Mouse (Mus musculus): ENCODE measurements around the gene Ppp2r5a. TPM values are rescaled to one million over a fixed set of nuclear protein-coding genes. Genes with fewer than 3 reads are reported as not detected.

The Ppp2r5a gene
- polyA plus RNA-seq, 1 experiment from 2014 or later, result 12.6 TPM

DNA sequence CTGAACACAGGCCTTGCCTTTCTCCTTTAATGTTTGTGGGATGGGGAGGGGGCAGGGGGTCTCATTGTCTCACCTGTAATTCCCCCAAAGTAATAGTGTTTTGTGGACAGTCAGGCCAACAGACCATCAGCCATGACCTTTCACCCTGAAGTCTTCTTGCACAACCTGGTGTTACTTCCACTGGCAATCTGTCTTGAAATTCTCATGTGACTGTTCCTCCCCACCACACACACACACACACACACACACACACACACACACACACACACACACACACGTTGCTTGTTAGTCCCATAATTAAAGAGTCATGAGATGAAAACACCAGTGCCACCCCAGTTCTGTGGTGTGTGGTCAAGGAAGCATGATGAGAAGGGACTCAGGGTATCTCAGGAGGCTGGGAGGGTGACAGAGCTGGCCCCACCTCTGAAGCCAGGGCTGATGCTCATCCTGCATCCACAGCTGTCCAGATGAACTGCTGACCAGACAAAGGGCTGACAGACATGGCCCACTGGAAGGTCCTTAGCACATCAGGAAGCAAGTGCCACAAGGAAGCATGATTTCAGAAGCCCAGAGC lies 18.4 kb upstream of the Ppp2r5a start:
- Histone ChIP-seq H3K4me2 (replicated peaks) (no peak overlapping the region), H3K27ac (no peak overlapping the region), H3K27me3 (ENCODE audit: control insufficient read depth, insufficient read depth, low read length) (no peaks in the 10 kb centered on the region), H3K36me3 (replicated peaks; ENCODE audit: control insufficient read depth, insufficient read depth) (no peaks in the 10 kb centered on the region), H3K4me3 (replicated peaks; ENCODE audit: low read length) (no peak overlapping the region), H3K9ac (no peak overlapping the region), H3K9me3 (ENCODE audit: control insufficient read depth, low read length) (no peaks in the 10 kb centered on the region), H3K4me1 (replicated peaks; ENCODE audit: control insufficient read depth, insufficient read depth, low read length) (no peaks in the 10 kb centered on the region)
- 57% methylated on average over 1 of the region's 1 CpGs for WGBS
- DNase-seq (ENCODE audit: low spot score), result no peak
- ATAC-seq (ENCODE audit: low FRiP score), result no peak

DNA sequence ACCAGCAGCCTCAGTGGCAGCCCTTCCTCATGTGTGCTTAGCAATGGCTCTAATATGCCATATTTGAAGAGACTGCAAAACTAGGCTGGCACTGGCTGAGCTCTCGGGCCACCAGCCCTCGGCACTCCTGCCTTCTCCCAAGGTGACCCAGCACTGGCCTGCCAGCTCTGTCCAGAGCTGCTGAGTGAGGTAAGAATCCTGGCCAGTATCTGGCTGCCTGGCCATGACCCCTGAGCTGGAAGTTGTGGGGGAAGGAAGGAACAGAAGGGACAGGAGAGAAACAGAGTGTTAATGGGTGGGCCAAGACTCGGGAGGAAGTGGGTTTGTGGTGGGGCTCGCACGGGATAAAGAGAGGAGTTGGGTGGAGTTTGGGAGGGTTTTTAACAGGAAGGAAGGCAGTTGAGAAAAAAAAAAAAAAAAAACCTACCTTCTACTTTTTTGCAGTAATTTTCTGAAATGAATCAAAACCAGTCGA lies 17.9 kb upstream of the Ppp2r5a start:
- Histone ChIP-seq H3K9me3 (ENCODE audit: control insufficient read depth, low read length) (no peaks in the 10 kb centered on the region), H3K27me3 (ENCODE audit: control insufficient read depth, insufficient read depth, low read length) (no peaks in the 10 kb centered on the region), H3K4me1 (replicated peaks; ENCODE audit: control insufficient read depth, insufficient read depth, low read length) (no peaks in the 10 kb centered on the region), H3K4me2 (replicated peaks) (no peak overlapping the region), H3K27ac (no peak overlapping the region), H3K9ac (no peak overlapping the region), H3K4me3 (replicated peaks; ENCODE audit: low read length) (no peak overlapping the region), H3K36me3 (replicated peaks; ENCODE audit: control insufficient read depth, insufficient read depth) (no peaks in the 10 kb centered on the region)
- ATAC-seq (ENCODE audit: low FRiP score) (no peak), DNase-seq (ENCODE audit: low spot score) (no peak)
- 62% methylated on average over 6 of the region's 6 CpGs for WGBS

DNA sequence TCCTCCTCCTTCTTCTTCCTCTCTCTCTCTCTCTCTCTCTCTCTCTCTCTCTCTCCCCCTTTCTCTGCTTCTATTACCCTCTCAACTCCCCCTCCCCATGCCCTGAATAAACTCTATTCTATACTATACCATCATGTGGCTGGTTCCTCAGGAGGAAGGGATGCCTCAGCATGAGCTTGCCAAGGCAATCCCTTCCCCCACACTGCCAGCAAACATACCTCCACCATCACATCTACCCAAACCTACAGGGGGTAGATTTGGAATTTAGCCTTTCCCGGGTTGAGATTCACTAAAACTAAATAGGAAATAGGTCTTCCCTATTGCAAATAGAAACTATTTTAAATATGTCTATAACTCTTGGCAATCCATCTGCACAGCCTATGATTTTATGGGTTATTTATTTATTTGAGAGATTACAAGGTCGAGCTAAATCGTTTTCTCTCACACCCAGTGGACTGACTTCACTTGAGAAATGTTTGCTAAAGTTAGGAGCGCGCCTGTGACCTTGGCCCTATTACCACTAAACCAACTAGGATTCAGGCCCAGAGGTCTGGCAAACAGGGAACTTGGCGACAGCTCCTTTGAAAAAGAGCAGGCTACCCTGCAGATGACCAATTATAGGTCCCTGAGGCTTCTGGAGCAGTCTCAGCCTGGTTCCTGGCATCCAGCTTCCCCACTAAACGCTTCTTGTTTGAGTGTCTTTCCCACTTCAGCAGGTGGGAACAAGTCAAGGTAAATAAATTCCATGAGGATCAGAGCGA lies 17.1 kb upstream of the Ppp2r5a start:
- no peak overlapping the region for H3K4me3 ChIP-seq (replicated peaks; ENCODE audit: low read length)
- H3K27me3 ChIP-seq (ENCODE audit: control insufficient read depth, insufficient read depth, low read length), result no peaks in the 10 kb centered on the region
- WGBS, result 48% methylated on average over 8 of the region's 8 CpGs
- H3K27ac ChIP-seq, result no peak overlapping the region
- H3K9me3 ChIP-seq (ENCODE audit: control insufficient read depth, low read length), result no peaks in the 10 kb centered on the region
- H3K4me1 ChIP-seq (replicated peaks; ENCODE audit: control insufficient read depth, insufficient read depth, low read length), result no peaks in the 10 kb centered on the region
- DNase-seq (ENCODE audit: low spot score) (no peak), ATAC-seq (ENCODE audit: low FRiP score) (no peak)
- H3K36me3 ChIP-seq (replicated peaks; ENCODE audit: control insufficient read depth, insufficient read depth), result no peaks in the 10 kb centered on the region
- no peak overlapping the region for H3K9ac ChIP-seq
- H3K4me2 ChIP-seq (replicated peaks), result no peak overlapping the region

DNA sequence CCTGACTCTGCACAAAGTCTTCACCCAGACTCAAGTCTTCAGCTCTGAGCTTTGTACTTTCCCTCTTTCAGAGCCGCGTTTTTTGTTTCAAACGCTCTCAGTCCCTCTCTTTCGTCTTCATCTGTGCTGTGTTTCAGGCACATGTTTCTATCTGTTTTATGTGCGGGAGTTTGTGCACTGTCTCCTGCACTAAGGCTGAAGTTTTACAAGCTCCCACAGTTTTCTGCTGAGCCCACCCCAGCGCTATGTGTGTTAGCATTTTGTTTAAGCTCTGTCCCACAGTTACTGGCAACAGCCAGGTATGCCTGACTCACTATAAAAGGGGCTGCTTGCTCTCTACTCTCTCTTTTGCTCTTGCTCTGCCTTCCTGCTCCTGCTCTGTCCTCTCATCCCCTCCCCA lies 16.3 kb upstream of the Ppp2r5a start:
- DNase-seq (ENCODE audit: low spot score), result no peak
- H3K27me3 ChIP-seq (ENCODE audit: control insufficient read depth, insufficient read depth, low read length), result no peaks in the 10 kb centered on the region
- H3K4me3 ChIP-seq (replicated peaks; ENCODE audit: low read length), result no peak overlapping the region
- no peak for ATAC-seq (ENCODE audit: low FRiP score)
- H3K36me3 ChIP-seq (replicated peaks; ENCODE audit: control insufficient read depth, insufficient read depth), result no peaks in the 10 kb centered on the region
- no peaks in the 10 kb centered on the region for H3K9me3 ChIP-seq (ENCODE audit: control insufficient read depth, low read length)
- no peaks in the 10 kb centered on the region for H3K4me1 ChIP-seq (replicated peaks; ENCODE audit: control insufficient read depth, insufficient read depth, low read length)
- H3K4me2 ChIP-seq (replicated peaks), result no peak overlapping the region
- H3K27ac ChIP-seq, result no peak overlapping the region
- H3K9ac ChIP-seq, result no peak overlapping the region
- WGBS, result 64% methylated on average over 6 of the region's 6 CpGs

DNA sequence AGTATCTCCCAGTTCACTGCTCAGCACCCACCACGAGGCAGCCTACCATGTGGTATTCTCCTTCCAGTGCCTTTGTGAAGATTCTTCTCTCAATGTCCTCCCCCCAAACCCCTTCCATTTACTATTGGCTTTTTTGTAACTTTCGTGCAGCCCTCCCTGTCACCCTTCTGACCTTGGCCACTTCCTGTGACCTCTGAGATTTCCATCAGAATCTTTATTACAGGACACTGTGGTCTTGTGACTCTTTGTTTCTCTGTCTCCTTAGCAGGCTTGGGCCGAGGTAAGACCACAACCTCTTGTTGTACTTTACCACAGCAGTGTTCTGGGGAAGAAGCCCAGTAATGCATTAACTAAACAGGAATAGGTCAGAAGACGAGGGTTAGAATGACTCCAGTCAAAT lies 15.9 kb upstream of the Ppp2r5a start:
- Histone ChIP-seq H3K36me3 (replicated peaks; ENCODE audit: control insufficient read depth, insufficient read depth) (no peaks in the 10 kb centered on the region), H3K4me2 (replicated peaks) (no peak overlapping the region)
- WGBS, result 67% methylated on average over 4 of the region's 4 CpGs

DNA sequence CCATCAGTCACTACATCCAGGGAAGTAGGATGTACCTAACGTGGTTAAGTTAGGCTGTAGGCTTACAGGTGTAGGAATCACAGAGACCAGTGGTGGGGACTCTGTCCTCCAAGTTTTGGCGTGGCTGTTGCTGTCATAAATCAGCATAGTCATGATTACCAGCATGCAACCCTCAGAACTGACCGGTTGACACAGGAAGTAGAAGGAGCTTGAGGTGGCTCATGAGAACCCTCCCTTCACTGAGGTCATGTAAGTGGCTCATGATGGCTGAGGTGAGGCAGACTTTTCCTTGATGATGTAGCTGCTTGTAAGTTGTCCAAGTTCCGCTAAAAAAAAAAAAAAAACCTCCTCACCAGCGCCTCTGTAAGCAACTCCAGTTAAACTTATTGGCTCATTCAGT lies 14.0 kb upstream of the Ppp2r5a start:
- no peak overlapping the region for H3K4me2 ChIP-seq (replicated peaks)
- 80% methylated on average over 5 of the region's 5 CpGs for WGBS
- ATAC-seq (ENCODE audit: low FRiP score), result no peak

More for the DNA sequence above, 15.9 kb upstream of the Ppp2r5a start:
- DNase-seq (ENCODE audit: low spot score), result no peak
- Histone ChIP-seq H3K9ac (no peak overlapping the region), H3K27me3 (ENCODE audit: control insufficient read depth, insufficient read depth, low read length) (no peaks in the 10 kb centered on the region), H3K4me1 (replicated peaks; ENCODE audit: control insufficient read depth, insufficient read depth, low read length) (no peaks in the 10 kb centered on the region), H3K27ac (no peak overlapping the region), H3K4me3 (replicated peaks; ENCODE audit: low read length) (no peak overlapping the region), H3K9me3 (ENCODE audit: control insufficient read depth, low read length) (no peaks in the 10 kb centered on the region)
- no peak for ATAC-seq (ENCODE audit: low FRiP score)

DNA sequence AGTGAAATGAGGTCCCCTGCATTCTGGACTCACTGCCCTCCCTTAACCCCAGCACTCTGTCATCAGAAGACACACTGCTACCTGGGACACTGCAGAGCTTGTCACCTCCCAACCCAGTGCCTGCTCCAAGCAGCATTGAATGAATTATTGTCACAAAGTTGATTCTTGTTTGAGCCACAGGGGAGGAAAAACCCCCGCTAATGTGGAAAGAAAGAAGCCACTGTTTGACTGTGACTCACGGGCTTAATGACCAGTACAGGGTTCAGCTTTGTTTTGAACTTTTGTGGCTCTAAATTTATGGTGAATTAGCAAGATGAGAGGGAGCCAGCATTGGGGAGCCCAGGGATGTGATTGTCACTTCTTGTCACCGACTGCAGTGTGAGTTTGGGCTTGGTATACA lies 13.5 kb upstream of the Ppp2r5a start:
- no peak for ATAC-seq (ENCODE audit: low FRiP score)
- Histone ChIP-seq H3K4me2 (replicated peaks) (no peak overlapping the region), H3K36me3 (replicated peaks; ENCODE audit: control insufficient read depth, insufficient read depth) (no peaks in the 10 kb centered on the region), H3K27ac (no peak overlapping the region), H3K27me3 (ENCODE audit: control insufficient read depth, insufficient read depth, low read length) (no peaks in the 10 kb centered on the region), H3K9ac (no peak overlapping the region), H3K4me3 (replicated peaks; ENCODE audit: low read length) (no peak overlapping the region), H3K9me3 (ENCODE audit: control insufficient read depth, low read length) (no peaks in the 10 kb centered on the region), H3K4me1 (replicated peaks; ENCODE audit: control insufficient read depth, insufficient read depth, low read length) (no peaks in the 10 kb centered on the region)
- no peak for DNase-seq (ENCODE audit: low spot score)
- WGBS, result 21% methylated on average over 3 of the region's 3 CpGs

More for the DNA sequence above, 14.0 kb upstream of the Ppp2r5a start:
- Histone ChIP-seq H3K36me3 (replicated peaks; ENCODE audit: control insufficient read depth, insufficient read depth) (no peaks in the 10 kb centered on the region), H3K4me1 (replicated peaks; ENCODE audit: control insufficient read depth, insufficient read depth, low read length) (no peaks in the 10 kb centered on the region), H3K27me3 (ENCODE audit: control insufficient read depth, insufficient read depth, low read length) (no peaks in the 10 kb centered on the region), H3K9ac (no peak overlapping the region), H3K27ac (no peak overlapping the region), H3K9me3 (ENCODE audit: control insufficient read depth, low read length) (no peaks in the 10 kb centered on the region), H3K4me3 (replicated peaks; ENCODE audit: low read length) (no peak overlapping the region)
- no peak for DNase-seq (ENCODE audit: low spot score)

DNA sequence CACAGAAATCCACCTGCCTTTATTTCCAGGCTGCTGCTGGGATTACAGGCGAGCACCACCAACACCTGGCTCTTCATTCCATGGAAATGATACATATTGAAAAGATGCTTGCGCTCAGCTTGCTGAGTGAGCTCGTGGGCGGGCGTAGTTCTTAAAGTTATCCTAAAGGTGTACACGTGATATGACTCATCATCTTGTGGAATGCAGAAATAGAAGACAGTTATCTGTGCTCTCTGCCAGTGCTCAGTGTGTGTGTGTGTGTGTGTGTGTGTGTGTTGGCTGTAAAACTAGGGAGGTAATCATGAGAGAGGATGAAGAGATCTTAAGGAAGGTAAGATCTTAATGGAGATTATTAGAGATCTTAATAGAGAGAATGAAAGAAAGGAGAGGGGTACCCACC lies 11.4 kb upstream of the Ppp2r5a start:
- Histone ChIP-seq H3K9me3 (ENCODE audit: control insufficient read depth, low read length) (no peaks in the 10 kb centered on the region), H3K27me3 (ENCODE audit: control insufficient read depth, insufficient read depth, low read length) (no peaks in the 10 kb centered on the region), H3K27ac (no peak overlapping the region), H3K36me3 (replicated peaks; ENCODE audit: control insufficient read depth, insufficient read depth) (no peaks in the 10 kb centered on the region), H3K4me1 (replicated peaks; ENCODE audit: control insufficient read depth, insufficient read depth, low read length) (no peaks in the 10 kb centered on the region), H3K9ac (no peak overlapping the region), H3K4me3 (replicated peaks; ENCODE audit: low read length) (no peak overlapping the region), H3K4me2 (replicated peaks) (no peak overlapping the region)
- no peak for DNase-seq (ENCODE audit: low spot score)
- WGBS, result 82% methylated on average over 6 of the region's 6 CpGs
- ATAC-seq (ENCODE audit: low FRiP score), result no peak

DNA sequence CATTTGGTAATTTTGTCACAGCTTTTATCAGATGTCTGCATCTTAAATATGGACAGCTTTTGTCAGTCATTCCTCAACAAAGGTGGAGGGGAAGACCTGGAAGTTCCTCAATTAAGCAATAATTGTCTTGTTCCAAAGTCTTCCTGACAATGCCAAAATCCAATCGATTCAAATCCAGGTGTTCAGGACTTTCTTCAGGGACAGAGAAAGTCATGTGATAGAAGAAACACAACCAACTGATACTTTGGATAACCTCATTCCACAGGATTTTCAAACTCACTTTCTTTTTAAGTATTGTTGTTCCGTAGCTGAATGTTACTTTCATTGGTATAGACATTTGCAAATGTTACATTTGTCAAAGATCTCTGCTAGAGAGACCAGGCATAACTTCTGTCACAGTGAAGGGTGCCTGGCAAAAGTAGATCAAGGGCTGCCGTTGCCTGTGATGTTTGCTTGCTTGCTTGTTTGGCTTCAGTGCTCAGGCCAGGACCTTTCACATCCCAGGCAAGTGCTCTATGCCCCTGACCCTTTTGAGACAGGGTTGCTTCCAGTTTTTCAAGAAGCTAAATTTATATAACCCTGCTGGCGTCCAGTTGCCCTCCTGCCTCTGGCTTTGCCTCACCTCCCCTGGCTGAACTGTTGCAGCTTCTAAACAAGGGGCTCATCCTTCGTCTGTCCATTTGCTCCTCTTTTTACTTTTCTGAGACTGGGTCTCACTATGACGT lies 10.8 kb upstream of the Ppp2r5a start:
- no peak overlapping the region for H3K4me3 ChIP-seq (replicated peaks; ENCODE audit: low read length)
- no peaks in the 10 kb centered on the region for H3K27me3 ChIP-seq (ENCODE audit: control insufficient read depth, insufficient read depth, low read length)
- H3K9me3 ChIP-seq (ENCODE audit: control insufficient read depth, low read length), result no peaks in the 10 kb centered on the region
- no peak overlapping the region for H3K9ac ChIP-seq
- DNase-seq (ENCODE audit: low spot score) (no peak), ATAC-seq (ENCODE audit: low FRiP score) (no peak)
- no peak overlapping the region for H3K4me2 ChIP-seq (replicated peaks)
- H3K36me3 ChIP-seq (replicated peaks; ENCODE audit: control insufficient read depth, insufficient read depth), result no peaks in the 10 kb centered on the region
- 58% methylated on average over 6 of the region's 6 CpGs for WGBS
- H3K4me1 ChIP-seq (replicated peaks; ENCODE audit: control insufficient read depth, insufficient read depth, low read length), result no peaks in the 10 kb centered on the region
- H3K27ac ChIP-seq, result no peak overlapping the region

Measured in hindbrain, embryonic 14.5 days (tissue).